Mouse (Mus musculus) intestine, embryonic 16.5 days (tissue): ENCODE results near the gene Shc2. TPM values are rescaled to one million over a fixed set of nuclear protein-coding genes. Genes with fewer than 3 reads are reported as not detected.

ENCODE experiments used
- ATAC-seq: fragments of 200-750 bp; cut with Nextera tagmentation; 2 replicates; pipeline ENCODE4 v1.8.0; 2017; ENCODE audit warnings: moderate TSS enrichment, moderate library complexity
- H3K27ac ChIP-seq: fragments of 300-500 bp; sonication (generic); 2 replicates; pipeline ENCODE4 v1.5.1; 2014; ENCODE audit warnings: mild to moderate bottlenecking, low read length
- H3K27me3 ChIP-seq: fragments of 300-500 bp; sonication (generic); replicated peaks from 2 replicates; pipeline ENCODE4 v1.6.1; 2014; ENCODE audit warnings: low read length, control low read depth, mixed read lengths; ENCODE audit not compliant: control insufficient read depth, insufficient read depth
- H3K36me3 ChIP-seq: fragments of 300-500 bp; sonication (generic); 2 replicates; pipeline ENCODE4 v1.6.1; 2014; ENCODE audit warnings: low read length, control low read depth; ENCODE audit not compliant: control insufficient read depth, insufficient read depth
- H3K4me1 ChIP-seq: fragments of 300-500 bp; sonication (generic); 2 replicates; pipeline ENCODE4 v1.6.1; 2014; ENCODE audit warnings: low read length, control low read depth, mixed read lengths; ENCODE audit not compliant: control insufficient read depth, insufficient read depth
- H3K4me2 ChIP-seq: fragments of 300-500 bp; sonication (generic); 2 replicates; pipeline ENCODE4 v1.6.1; 2014; ENCODE audit warnings: low read depth, low read length, control low read depth
- H3K4me3 ChIP-seq: fragments of 300-500 bp; sonication (generic); 2 replicates; pipeline ENCODE4 v1.5.1; 2014; ENCODE audit warnings: mild to moderate bottlenecking, low read length
- H3K9ac ChIP-seq: fragments of 300-500 bp; sonication (generic); 2 replicates; pipeline ENCODE4 v1.6.1; 2014; ENCODE audit warnings: low read depth, low read length
- H3K9me3 ChIP-seq: fragments of 300-500 bp; sonication (generic); 2 replicates; pipeline ENCODE4 v1.6.1; 2016; ENCODE audit warnings: low read length, control low read depth; ENCODE audit not compliant: control insufficient read depth
- WGBS: fragments of 180-500 bp; shearing (Covaris S2); extraction: QIAGEN DNeasy Blood & Tissue Kit; methylation state at CpG from one replicate; pipeline ENCODE4 v1.1.7; 2014; 5-methylcytosine and 5-hydroxymethylcytosine counted together
- polyA plus RNA-seq: library from polyadenylated mRNA; unstranded; fragments of >200 nt; fragmentation: Nextera tagmentation; extraction: Ambion mirVana; gene quantifications from 2 replicates; pipeline ENCODE4 v1.2.1, GENCODE M21; 2015

Shc2 gene
- polyA plus RNA-seq, 1 experiment from 2014 or later = 1.1 TPM

- no peak for ATAC-seq
- 79% methylated on average over 7 of the region's 7 CpGs for WGBS
- no peak overlapping the region for H3K4me2 ChIP-seq
- H3K4me3 ChIP-seq = no peak overlapping the region
- no peaks in the 10 kb centered on the region for H3K36me3 ChIP-seq
- H3K9me3 ChIP-seq = no peaks in the 10 kb centered on the region
- H3K27me3 ChIP-seq = no peaks in the 10 kb centered on the region
- no peak overlapping the region for H3K27ac ChIP-seq
- no peaks in the 10 kb centered on the region for H3K4me1 ChIP-seq
- H3K9ac ChIP-seq = no peak overlapping the region
Measured at GRCm38 (mm10) chr10:79652789-79653188, 15.1 kb upstream of the Shc2 start.

- Histone ChIP-seq H3K9me3 (no peaks in the 10 kb centered on the region), H3K27ac (no peak overlapping the region), H3K9ac (no peak overlapping the region), H3K4me1 (no peaks in the 10 kb centered on the region), H3K4me3 (no peak overlapping the region), H3K36me3 (no peaks in the 10 kb centered on the region), H3K4me2 (no peak overlapping the region), H3K27me3 (no peaks in the 10 kb centered on the region)
- WGBS = 29% methylated on average over 7 of the region's 7 CpGs
- peak; percentile 70 for ATAC-seq
Measured at GRCm38 (mm10) chr10:79649070-79649751, 11.5 kb upstream of the Shc2 start.

DNA sequence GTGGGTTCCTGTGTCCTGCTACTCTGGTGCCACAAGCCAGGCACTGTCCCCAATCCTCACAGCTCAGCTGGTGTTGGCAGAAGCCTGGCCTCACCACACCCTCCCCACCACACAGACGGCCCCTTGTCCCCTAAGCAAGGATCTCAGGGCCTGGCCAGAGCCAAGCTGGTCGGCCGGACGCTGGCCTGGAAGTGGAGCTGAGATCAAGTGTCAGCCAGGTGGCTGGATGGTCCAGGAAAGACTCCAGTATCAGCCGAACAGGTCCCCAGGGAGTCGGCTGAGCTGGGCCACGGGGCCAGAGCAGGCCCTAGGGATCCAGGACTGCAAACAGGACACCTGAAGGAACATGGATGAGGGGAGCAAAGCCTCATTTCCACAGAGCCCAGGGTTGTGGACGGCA, 8.0 kb upstream of the Shc2 start, which contains the start of gene Odf3l2:
Odf3l2 (minus strand) TSS at position 28 of the 400 bp plus-strand sequence.
- Histone ChIP-seq H3K4me2 (no peak within 1 kb of the TSS), H3K9me3 (no peaks in the 10 kb centered on the region), H3K9ac (no peak within 1 kb of the TSS), H3K36me3 (no peaks in the 10 kb centered on the region), H3K4me1 (no peaks in the 10 kb centered on the region), H3K27me3 (no peaks in the 10 kb centered on the region), H3K27ac (no peak within 1 kb of the TSS), H3K4me3 (no peak within 1 kb of the TSS)
- ATAC-seq = no peak
- 70% methylated on average over 8 of the region's 8 CpGs for WGBS

- Histone ChIP-seq H3K9ac (peak overlapping the region; percentile 64), H3K4me1 (peaks cover 16% of the 10 kb centered on the region)
Measured at GRCm38 (mm10) chr10:79638486-79639204, 927 bp upstream of the Shc2 start.

DNA sequence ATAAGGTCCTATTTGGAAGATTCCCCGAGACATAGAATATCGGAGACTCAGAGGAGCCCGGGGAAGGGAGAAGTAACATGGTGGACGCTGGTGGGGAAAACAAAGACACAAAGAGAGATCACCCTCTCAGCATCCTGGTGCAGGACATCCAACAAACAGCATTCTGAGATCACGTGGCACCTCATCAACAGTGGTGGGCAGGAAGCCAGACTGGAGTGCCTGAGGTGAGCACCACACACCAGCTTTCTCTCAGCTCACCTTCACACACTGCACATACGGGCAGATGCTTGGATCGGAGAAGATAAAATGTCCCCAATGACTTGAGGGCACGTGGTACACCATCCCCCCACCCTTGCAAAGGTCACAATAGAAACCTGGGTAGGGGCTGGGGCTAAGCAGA, 1.4 kb downstream of the Shc2 start:
- no peak for ATAC-seq
- WGBS = 83% methylated on average over 8 of the region's 8 CpGs

More at GRCm38 (mm10) chr10:79638486-79639204, 927 bp upstream of the Shc2 start:
- Histone ChIP-seq H3K27ac (peak overlapping the region; percentile 33; the same call in 1 of the 2 replicates), H3K27me3 (peaks cover 10% of the 10 kb centered on the region; the same call in 1 of the 2 replicates), H3K36me3 (no peaks in the 10 kb centered on the region), H3K9me3 (no peaks in the 10 kb centered on the region), H3K4me3 (peak overlapping the region; percentile 57), H3K4me2 (peak overlapping the region; percentile 94)
- ATAC-seq = peak; percentile 41
- 8% methylated on average over 23 of the region's 23 CpGs for WGBS

DNA sequence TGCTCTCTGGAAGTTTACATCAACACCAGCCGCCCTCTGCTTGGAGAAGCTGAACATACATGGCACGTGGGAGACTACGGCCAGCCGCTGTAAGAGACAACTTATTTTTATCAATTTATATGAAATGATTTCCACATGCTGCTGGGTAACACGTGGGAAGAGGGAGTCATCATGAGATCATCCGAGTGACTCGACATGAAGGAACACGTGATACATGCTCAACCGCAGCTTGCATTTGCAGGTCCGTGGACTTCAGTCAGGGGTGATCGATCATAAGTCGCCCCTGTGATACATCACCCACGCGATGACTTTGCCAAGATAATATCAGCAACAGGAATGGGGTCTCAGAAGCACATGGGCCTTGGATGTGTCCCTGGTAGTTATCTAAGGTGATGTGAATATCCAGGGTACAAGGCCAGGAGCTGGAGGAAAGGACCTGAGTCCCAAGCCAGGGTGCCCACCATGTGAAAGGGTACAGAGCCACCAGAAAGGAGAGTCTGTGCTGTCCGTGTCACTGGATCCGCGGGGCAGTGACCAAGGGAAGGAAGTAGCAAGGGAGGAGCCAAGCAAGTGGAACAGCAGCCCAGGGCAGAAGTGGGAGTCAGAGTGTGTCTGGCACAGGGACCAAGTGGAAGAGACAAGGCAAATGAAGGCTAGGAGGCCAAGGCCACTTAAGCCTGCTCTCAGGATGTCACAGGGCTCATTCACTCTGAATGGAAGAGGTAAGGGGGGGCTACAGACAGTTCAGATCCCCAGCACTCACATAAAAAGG, 4.5 kb downstream of the Shc2 start:
- H3K9me3 ChIP-seq = no peaks in the 10 kb centered on the region
- peaks cover 2% of the 10 kb centered on the region for H3K4me1 ChIP-seq
- H3K4me3 ChIP-seq = no peak overlapping the region
- no peak overlapping the region for H3K9ac ChIP-seq
- no peak overlapping the region for H3K4me2 ChIP-seq
- WGBS = 81% methylated on average over 17 of the region's 17 CpGs
- no peaks in the 10 kb centered on the region for H3K36me3 ChIP-seq
- peaks cover 2% of the 10 kb centered on the region; the same call in 1 of the 2 replicates for H3K27me3 ChIP-seq
- H3K27ac ChIP-seq = no peak overlapping the region
- ATAC-seq = no peak

More for the DNA sequence above, 1.4 kb downstream of the Shc2 start:
- Histone ChIP-seq H3K9me3 (no peaks in the 10 kb centered on the region), H3K36me3 (no peaks in the 10 kb centered on the region), H3K4me3 (no peak overlapping the region), H3K27me3 (peaks cover 10% of the 10 kb centered on the region; the same call in 1 of the 2 replicates), H3K4me1 (peaks cover 16% of the 10 kb centered on the region), H3K27ac (no peak overlapping the region), H3K9ac (no peak overlapping the region), H3K4me2 (no peak overlapping the region)

DNA sequence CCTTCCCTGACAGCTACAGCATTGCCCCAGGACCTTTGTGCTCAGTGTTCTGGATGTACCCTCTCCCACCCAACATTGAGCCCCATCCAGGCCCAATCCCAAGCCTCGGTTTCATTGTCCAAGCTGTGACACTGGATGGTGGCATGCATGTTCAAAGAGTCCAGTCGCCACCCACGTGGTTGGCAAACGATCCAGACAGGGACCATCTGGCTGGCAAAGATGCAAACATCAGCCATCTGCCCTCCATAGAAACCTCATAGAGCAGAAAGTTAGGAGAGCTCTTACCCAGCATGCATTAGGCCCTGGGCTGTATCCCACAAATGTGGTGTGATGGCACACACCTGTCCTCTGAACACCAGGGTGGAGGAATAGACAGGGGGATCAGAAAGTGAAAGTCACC, 6.3 kb downstream of the Shc2 start:
- ATAC-seq = no peak
- Histone ChIP-seq H3K4me3 (no peak overlapping the region), H3K9ac (no peak overlapping the region), H3K27ac (no peak overlapping the region), H3K36me3 (no peaks in the 10 kb centered on the region), H3K4me2 (no peak overlapping the region), H3K9me3 (no peaks in the 10 kb centered on the region), H3K4me1 (no peaks in the 10 kb centered on the region), H3K27me3 (no peaks in the 10 kb centered on the region)
- 78% methylated on average over 4 of the region's 4 CpGs for WGBS

DNA sequence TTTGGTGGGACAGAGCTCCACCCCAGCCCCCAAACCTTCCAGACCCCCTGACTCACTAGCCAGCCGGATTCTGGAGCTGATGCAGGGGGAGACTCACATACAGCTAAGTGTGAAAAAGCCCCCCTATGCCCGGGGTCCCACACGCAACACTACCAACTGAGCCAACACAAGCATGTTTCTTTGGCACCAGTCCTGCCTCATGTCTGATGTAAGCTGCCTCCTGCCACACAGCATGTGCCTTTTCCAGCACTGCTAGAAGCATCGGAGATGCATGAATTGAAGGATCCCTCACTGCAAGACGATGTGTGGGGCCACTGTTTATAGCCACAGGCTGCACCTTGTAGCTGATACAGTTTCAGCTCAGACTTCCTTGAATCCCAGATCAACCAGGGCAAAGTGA, 9.3 kb downstream of the Shc2 start:
- 86% methylated on average over 5 of the region's 5 CpGs for WGBS
- H3K4me2 ChIP-seq = no peak overlapping the region
- H3K36me3 ChIP-seq = no peaks in the 10 kb centered on the region
- H3K27me3 ChIP-seq = no peaks in the 10 kb centered on the region
- no peaks in the 10 kb centered on the region for H3K9me3 ChIP-seq
- H3K4me1 ChIP-seq = no peaks in the 10 kb centered on the region
- H3K9ac ChIP-seq = no peak overlapping the region
- H3K4me3 ChIP-seq = no peak overlapping the region
- ATAC-seq = no peak
- no peak overlapping the region for H3K27ac ChIP-seq

DNA sequence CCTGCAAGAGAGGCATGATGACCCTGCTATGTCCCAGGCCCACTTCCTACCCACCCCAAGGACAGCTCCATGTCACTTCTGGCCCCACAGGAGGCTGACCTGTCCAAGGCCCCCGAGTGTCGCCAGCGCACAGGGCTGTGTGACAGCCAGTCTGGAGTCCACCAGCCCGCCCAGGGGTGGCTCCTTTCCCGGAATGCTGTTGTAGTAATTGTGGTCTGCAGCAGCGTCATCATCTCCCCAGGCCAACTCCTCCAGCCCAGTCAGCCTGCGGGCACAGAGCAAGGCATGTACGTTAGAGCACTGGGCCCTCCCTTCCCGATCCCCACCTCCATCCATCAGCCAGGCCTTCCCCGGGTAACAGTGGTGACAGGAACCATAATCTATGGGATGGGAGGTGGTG, 11.6 kb downstream of the Shc2 start:
- no peak overlapping the region for H3K27ac ChIP-seq
- no peak overlapping the region for H3K9ac ChIP-seq
- H3K27me3 ChIP-seq = no peaks in the 10 kb centered on the region
- no peaks in the 10 kb centered on the region for H3K36me3 ChIP-seq
- no peak overlapping the region for H3K4me3 ChIP-seq
- H3K4me1 ChIP-seq = no peaks in the 10 kb centered on the region
- H3K9me3 ChIP-seq = no peaks in the 10 kb centered on the region
- ATAC-seq = no peak
- WGBS = 80% methylated on average over 10 of the region's 10 CpGs
- no peak overlapping the region for H3K4me2 ChIP-seq
